Mouse (Mus musculus) midbrain, embryonic 12.5 days (tissue): ENCODE results near the gene Tacc2. TPM values are rescaled to one million over a fixed set of nuclear protein-coding genes. Genes with fewer than 3 reads are reported as not detected.
"Not testable (repeated sequence)": the region's sequence is repeated elsewhere in the genome, so short reads cannot be mapped to it uniquely, and the experiment has no call there.

Experiments
- ATAC-seq: fragments of 200-750 bp; cut with Nextera tagmentation; 2 replicates; pipeline ENCODE4 v1.8.0; 2017; ENCODE audit warnings: low read depth, moderate TSS enrichment, moderate library complexity; ENCODE audit not compliant: low FRiP score
- H3K27ac ChIP-seq: fragments of 300-500 bp; sonication (generic); replicated peaks from 2 replicates; pipeline ENCODE4 v1.5.1; 2016; ENCODE audit warnings: mild to moderate bottlenecking
- H3K27me3 ChIP-seq: fragments of 300-500 bp; sonication (generic); 2 replicates; pipeline ENCODE4 v1.6.1; 2016; ENCODE audit warnings: mild to moderate bottlenecking
- H3K36me3 ChIP-seq: fragments of 300-500 bp; sonication (generic); 2 replicates; pipeline ENCODE4 v1.6.1; 2016
- H3K4me1 ChIP-seq: fragments of 300-500 bp; sonication (generic); 2 replicates; pipeline ENCODE4 v1.6.1; 2016
- H3K4me2 ChIP-seq: fragments of 300-500 bp; sonication (generic); replicated peaks from 2 replicates; pipeline ENCODE4 v1.6.1; 2016; ENCODE audit warnings: mild to moderate bottlenecking, moderate library complexity
- H3K4me3 ChIP-seq: fragments of 300-500 bp; sonication (generic); 2 replicates; pipeline ENCODE4 v1.5.1; 2016; ENCODE audit warnings: mild to moderate bottlenecking
- H3K9ac ChIP-seq: fragments of 300-500 bp; sonication (generic); replicated peaks from 2 replicates; pipeline ENCODE4 v1.6.1; 2016; ENCODE audit warnings: mild to moderate bottlenecking, moderate library complexity
- H3K9me3 ChIP-seq: fragments of 300-500 bp; sonication (generic); 2 replicates; pipeline ENCODE4 v1.6.1; 2016; ENCODE audit warnings: mild to moderate bottlenecking
- WGBS: fragments of 180-500 bp; shearing (Covaris S2); methylation state at CpG from one replicate; pipeline ENCODE4 v1.1.7; 2016; 5-methylcytosine and 5-hydroxymethylcytosine counted together
- polyA plus RNA-seq: library from polyadenylated mRNA; unstranded; fragments of >200 nt; fragmentation: Nextera tagmentation; extraction: Ambion mirVana; gene quantifications from 2 replicates; pipeline ENCODE4 v1.2.1, GENCODE M21; 2016

Gene Tacc2
- polyA plus RNA-seq, result 73.3 and 73.6 TPM in 2 replicates

DNA sequence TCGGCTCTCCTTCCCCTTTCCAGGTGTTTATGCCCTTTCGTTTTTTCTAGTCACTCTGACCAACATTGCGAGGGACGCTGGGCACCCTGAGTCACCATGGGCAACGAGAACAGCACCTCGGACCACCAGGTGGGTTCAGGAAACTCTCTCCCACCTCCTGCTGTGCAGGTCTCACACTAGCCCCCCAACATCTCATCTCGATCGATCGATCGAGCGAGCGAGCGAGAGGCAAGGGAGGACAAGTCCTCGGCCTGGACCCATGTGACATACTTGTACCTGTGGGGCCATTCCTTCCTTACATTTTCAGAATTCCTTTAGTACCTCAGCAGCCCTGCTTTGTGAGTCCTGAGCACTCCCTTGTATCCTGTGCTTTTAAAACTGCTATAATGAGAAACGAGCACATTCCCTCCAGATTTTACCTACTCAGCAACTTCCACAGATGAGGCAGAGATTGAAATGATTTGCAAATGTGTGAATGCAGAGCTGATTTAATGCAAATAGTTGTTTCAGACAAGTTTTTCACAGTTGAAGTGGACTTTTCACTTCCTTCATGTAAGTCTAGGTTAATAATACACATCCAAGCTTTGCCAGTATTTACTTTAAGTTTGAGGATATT, at the start of gene Tacc2:
TSS of gene Tacc2 (plus strand) at position 51 of the 616 bp plus-strand sequence.
- no peak within 1 kb of the TSS for H3K27ac ChIP-seq
- no peak within 1 kb of the TSS for H3K9ac ChIP-seq
- no peaks in the 10 kb centered on the region for H3K36me3 ChIP-seq
- H3K4me2 ChIP-seq, result no peak within 1 kb of the TSS; the same call in 1 of the 2 replicates
- peaks cover 11% of the 10 kb centered on the region; the same call in 1 of the 2 replicates for H3K4me1 ChIP-seq
- ATAC-seq, result no peak
- 55% methylated on average over 15 of the region's 15 CpGs for whole genome bisulfite sequencing
- no peak within 1 kb of the TSS for H3K4me3 ChIP-seq
- peaks cover 4% of the 10 kb centered on the region; the same call in 1 of the 2 replicates for H3K9me3 ChIP-seq
- H3K27me3 ChIP-seq, result no peaks in the 10 kb centered on the region

DNA sequence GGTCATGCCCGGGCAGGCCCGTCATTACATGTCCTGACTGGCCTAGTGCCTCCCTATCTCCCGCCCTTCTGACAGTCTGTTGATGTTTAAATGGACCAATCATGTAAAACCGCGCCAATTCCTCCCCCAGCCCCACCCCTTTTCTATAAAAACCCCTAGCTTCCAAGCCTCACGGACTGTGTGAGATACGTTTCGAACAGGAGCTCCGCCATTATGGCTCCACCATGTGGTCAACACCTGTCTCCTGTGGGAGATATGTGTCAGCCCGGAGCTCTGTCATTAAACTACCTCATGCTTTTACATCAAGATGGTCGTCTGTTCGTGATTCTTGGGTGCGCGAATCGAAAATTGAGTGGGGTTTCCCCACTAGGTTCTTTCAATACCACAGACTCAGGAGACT, 46.1 kb upstream of the Tacc2 start:
- not testable (repeated sequence) for H3K4me2 ChIP-seq, H3K27me3 ChIP-seq, H3K9me3 ChIP-seq, H3K27ac ChIP-seq, ATAC-seq, H3K9ac ChIP-seq, H3K4me1 ChIP-seq, H3K4me3 ChIP-seq
- WGBS, result 97% methylated on average over 15 of the region's 15 CpGs
- H3K36me3 ChIP-seq, result peaks cover 42% of the 10 kb centered on the region

DNA sequence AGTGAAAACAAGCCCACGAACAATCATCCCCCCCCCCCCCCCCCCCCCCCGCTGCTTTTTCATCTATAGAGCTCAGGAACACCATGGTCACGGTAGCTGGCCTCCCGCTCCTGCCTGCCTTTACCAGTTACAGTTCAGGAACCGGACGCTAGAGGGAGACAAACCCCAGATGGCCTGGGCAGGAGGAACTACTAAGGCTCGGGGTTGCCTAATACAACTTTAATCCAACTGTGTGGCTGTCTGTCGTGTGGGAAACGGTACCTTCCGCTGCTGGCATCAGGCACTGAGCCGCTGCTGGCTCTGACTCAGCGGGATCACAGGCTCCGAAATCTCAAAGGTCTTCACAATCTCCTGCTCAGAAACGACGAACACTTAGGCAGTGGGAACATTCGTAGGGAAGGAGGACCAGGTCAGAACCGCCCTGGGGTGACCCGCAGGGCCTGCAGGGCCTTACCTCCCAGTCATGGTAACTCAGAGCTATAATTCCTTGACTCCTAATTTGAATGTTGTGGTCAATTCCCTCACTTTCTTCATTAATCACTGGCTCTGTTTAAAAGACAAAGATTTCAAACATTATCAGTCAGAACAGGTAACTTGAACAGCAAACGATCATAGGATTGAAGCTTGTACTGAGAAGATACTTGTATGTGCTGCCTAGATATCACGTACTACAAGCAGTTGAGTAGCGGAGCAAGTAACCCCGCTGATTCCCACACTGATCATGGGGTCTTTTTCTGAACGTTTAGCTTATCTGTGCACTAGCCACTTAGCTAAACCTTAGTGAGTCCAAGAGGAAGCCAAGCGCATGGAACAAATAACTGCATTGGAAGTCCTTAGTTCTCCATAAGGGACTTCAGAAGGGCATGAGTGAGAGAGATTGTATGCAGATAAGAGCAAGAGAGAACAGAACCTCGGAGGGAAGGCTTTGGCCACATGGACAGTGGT, 43.6 kb upstream of the Tacc2 start:
- no peaks in the 10 kb centered on the region for H3K27me3 ChIP-seq
- 0 out of 2 replicates have a peak overlapping the region, but pooled peaks have one; percentile 11 for H3K27ac ChIP-seq
- no peak overlapping the region for H3K9ac ChIP-seq
- WGBS, result 48% methylated on average over 23 of the region's 25 CpGs
- H3K36me3 ChIP-seq, result peaks cover 65% of the 10 kb centered on the region
- no peak overlapping the region for H3K4me2 ChIP-seq
- H3K9me3 ChIP-seq, result no peaks in the 10 kb centered on the region
- H3K4me1 ChIP-seq, result no peaks in the 10 kb centered on the region
- no peak overlapping the region for H3K4me3 ChIP-seq
- ATAC-seq, result peak; percentile 73

DNA sequence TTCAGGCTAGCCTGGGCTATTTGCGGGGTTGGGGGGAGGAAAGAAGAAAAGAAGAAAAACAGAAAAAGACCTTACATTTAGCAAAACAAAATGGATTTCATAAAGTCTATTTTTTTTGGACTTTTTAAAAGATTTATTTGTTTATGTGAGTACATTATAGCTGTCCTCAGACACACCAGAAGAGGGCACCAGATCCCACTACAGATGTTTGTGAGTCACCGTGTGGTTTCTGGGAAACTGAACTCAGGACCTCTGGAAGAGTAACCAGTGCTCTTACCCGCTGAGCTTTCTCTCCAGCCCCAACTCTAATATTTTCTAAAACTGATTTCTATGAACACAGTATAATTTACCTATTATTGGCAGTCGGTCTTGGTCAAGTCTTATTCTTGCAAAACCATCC, 42.1 kb upstream of the Tacc2 start:
- no peak overlapping the region for H3K27ac ChIP-seq
- ATAC-seq, result no peak
- no peak overlapping the region for H3K9ac ChIP-seq
- peaks cover 75% of the 10 kb centered on the region for H3K36me3 ChIP-seq
- no peaks in the 10 kb centered on the region for H3K9me3 ChIP-seq
- H3K4me3 ChIP-seq, result no peak overlapping the region
- WGBS, result 91% methylated on average over 4 of the region's 4 CpGs
- H3K27me3 ChIP-seq, result no peaks in the 10 kb centered on the region
- H3K4me1 ChIP-seq, result no peaks in the 10 kb centered on the region
- H3K4me2 ChIP-seq, result no peak overlapping the region

DNA sequence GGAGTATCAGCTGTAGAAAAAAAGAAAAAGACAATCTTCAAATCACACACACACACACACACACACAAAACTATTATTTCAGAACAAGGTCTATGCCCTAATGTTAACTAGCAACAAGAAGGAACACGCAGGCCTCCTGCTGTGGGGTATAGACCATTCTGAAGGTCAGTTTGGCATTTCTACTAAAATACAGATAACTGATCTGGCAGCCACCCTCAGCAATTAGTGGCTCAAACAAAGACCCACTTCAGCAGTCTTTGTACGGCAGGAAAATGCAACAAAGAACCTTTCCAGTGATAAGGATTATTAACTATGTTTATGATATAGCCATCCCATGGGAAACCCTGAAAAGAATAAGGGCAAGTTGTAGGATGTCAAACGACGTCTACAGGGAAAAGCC, 40.2 kb upstream of the Tacc2 start:
- no peak for ATAC-seq
- 92% methylated on average over 4 of the region's 4 CpGs for WGBS
- no peak overlapping the region for H3K27ac ChIP-seq
- H3K4me1 ChIP-seq, result no peaks in the 10 kb centered on the region
- no peak overlapping the region for H3K4me3 ChIP-seq
- H3K4me2 ChIP-seq, result no peak overlapping the region
- H3K27me3 ChIP-seq, result no peaks in the 10 kb centered on the region
- no peaks in the 10 kb centered on the region for H3K9me3 ChIP-seq
- peaks cover 81% of the 10 kb centered on the region for H3K36me3 ChIP-seq
- H3K9ac ChIP-seq, result no peak overlapping the region

DNA sequence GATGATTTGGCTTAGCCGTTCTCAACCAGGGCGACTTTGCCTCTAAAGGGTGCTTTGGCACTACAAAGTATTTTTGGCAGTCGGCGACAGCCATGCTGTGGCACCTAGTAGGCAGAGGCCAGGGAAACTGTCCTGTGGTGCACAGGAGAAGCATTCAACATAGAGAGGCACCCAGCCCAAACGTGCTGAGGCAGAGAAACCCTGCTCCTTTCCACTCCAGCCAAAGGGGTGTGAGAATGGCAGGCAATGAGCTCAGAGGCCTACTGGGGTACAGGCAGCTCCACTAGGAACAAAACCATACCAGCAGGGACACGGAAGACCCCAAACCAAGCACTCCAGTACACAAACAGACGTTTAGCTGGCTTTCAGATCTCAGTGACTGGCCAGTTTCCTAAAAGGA, 37.1 kb upstream of the Tacc2 start:
- Histone ChIP-seq H3K4me3 (no peak overlapping the region), H3K4me1 (peaks cover 5% of the 10 kb centered on the region; the same call in 1 of the 2 replicates), H3K27ac (no peak overlapping the region), H3K27me3 (no peaks in the 10 kb centered on the region), H3K36me3 (peaks cover 93% of the 10 kb centered on the region), H3K9ac (no peak overlapping the region), H3K9me3 (no peaks in the 10 kb centered on the region), H3K4me2 (no peak overlapping the region)
- WGBS, result 91% methylated on average over 7 of the region's 7 CpGs
- ATAC-seq, result no peak

DNA sequence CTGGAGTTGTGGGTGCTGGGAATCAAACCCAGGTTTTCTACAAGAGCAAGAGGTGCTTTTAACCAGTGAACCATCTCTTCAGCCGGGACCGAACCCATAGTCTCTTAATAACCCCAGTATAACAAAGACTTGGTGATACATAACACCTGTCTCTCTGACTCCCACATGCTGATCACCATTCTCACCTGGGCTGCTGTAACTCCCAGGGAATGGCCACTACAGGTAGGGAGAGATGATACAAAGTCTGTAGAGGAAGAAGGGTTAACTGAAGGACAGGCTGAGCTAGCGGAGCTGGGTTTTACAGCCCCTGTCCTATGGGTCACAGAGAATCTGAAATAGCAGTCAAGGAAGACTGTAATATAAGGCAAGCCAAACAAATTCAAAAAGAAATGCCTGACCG, 34.1 kb upstream of the Tacc2 start:
- Histone ChIP-seq H3K4me1 (peaks cover 18% of the 10 kb centered on the region), H3K27me3 (no peaks in the 10 kb centered on the region), H3K9ac (no peak overlapping the region), H3K4me3 (no peak overlapping the region), H3K4me2 (no peak overlapping the region), H3K27ac (no peak overlapping the region), H3K36me3 (peaks cover 66% of the 10 kb centered on the region), H3K9me3 (no peaks in the 10 kb centered on the region)
- no peak for ATAC-seq
- 98% methylated on average over 4 of the region's 4 CpGs for WGBS

DNA sequence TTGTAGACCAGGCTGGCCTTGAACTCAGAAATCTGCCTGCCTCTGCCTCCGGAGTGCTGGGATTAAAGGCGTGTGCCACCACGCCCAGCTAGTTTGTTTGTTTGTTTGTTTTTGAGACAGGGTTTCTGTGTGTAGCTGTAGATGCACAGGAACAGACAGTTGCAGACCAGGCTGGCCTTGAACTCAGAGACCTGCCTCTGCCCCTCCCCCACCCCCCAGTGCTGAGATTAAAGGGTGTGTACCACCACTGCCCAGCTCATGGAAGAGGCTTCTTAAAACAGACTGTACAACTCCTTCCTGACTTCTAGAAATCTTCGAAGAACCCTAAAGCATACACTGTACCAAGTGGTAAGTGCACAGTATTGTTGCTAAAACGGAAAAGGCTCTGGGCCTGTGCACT, 31.8 kb upstream of the Tacc2 start:
- H3K27me3 ChIP-seq, result no peaks in the 10 kb centered on the region
- H3K27ac ChIP-seq, result no peak overlapping the region
- ATAC-seq, result no peak
- H3K9me3 ChIP-seq, result no peaks in the 10 kb centered on the region
- H3K4me3 ChIP-seq, result no peak overlapping the region
- H3K4me2 ChIP-seq, result peak overlapping the region; percentile 89
- H3K9ac ChIP-seq, result peak overlapping the region; percentile 95; the same call in 1 of the 2 replicates
- 96% methylated on average over 5 of the region's 5 CpGs for WGBS
- H3K4me1 ChIP-seq, result peaks cover 18% of the 10 kb centered on the region
- peaks cover 44% of the 10 kb centered on the region for H3K36me3 ChIP-seq

DNA sequence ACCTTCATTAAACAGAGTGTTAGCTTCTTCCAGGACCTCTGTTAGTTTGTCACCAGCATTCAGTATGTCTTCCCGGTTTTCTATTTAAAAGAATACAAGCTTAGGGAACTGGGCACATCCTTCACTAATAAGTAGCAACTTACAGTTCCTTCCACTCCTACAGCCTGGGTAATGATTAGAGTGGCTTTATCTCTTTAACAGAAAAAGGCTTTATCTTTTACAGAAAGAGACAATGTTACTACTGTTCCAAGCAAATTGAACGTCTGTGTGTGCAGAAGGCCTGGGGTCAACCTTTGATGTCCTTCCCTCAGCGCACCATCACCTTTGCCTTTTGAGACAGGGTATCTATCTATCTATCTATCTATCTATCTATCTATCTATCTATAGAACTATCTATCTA, 31.3 kb upstream of the Tacc2 start:
- Histone ChIP-seq H3K27ac (peak overlapping the region; percentile 99), H3K4me2 (peak overlapping the region; percentile 89), H3K9ac (peak overlapping the region; percentile 95), H3K27me3 (no peaks in the 10 kb centered on the region), H3K9me3 (no peaks in the 10 kb centered on the region), H3K4me1 (peaks cover 18% of the 10 kb centered on the region), H3K36me3 (peaks cover 41% of the 10 kb centered on the region), H3K4me3 (peak overlapping the region; percentile 88)
- no peak for ATAC-seq
- WGBS, result 63% methylated on average over 3 of the region's 3 CpGs

DNA sequence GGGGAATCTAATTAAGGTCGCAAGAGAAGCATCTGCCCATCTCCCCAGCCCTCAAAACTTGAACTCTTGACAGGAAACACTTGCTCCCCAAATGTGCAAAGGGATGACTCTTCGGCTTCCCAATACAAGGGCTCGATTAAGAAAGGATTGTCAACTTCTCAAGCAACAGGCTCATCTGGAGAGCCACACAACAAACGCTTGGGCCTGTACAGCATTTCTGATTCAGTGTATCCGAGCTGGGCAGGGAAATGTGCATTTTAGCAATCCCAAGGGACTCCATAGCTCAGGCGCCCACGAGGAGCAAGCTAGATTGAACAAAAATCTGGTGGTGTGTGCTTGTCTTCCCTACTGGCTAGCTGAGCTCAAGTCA, 30.8 kb upstream of the Tacc2 start:
- peak overlapping the region; percentile 89 for H3K4me2 ChIP-seq
- no peaks in the 10 kb centered on the region for H3K27me3 ChIP-seq
- peak overlapping the region; percentile 95 for H3K9ac ChIP-seq
- no peaks in the 10 kb centered on the region for H3K9me3 ChIP-seq
- ATAC-seq, result no peak
- peak overlapping the region; percentile 88 for H3K4me3 ChIP-seq
- peaks cover 18% of the 10 kb centered on the region for H3K4me1 ChIP-seq
- WGBS, result 5% methylated on average over 7 of the region's 7 CpGs
- H3K36me3 ChIP-seq, result peaks cover 37% of the 10 kb centered on the region
- peak overlapping the region; percentile 99 for H3K27ac ChIP-seq

DNA sequence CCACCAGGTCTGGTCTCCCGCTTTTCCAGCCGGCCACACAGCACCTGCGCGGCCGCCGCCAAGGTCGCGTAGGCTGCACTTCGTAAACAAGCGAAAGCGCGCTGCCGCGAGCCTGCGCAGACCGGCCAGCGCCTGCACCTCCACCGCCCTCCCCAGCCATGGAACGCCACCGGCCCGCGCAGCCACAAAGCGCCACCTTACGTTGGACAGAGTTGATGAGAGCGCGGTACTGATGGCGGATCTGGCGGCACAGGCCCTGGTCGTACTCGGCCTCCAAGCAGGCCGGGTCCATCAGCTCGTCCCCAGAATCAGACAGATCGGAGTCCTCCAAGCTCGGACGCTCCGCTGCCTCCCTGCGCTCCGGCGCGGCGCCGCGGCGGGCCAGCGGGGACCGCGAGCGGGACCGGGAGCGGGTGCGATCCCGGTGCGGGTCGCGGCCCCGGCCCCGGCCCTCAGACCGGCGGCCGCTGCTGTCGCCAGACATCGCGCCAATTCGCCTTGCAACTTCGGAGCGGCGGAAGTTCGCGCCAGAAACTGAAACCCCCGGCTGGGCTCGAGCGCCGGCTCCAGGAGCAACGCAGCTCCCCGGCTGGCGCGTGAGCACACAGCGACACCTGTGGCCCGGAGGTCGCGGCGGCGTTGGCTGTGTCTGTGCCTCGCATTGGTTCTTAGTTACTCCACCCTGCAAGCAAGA, 30.3 kb upstream of the Tacc2 start:
- ATAC-seq, result peak; percentile 94
- under 1% methylated on average over 78 of the region's 84 CpGs for WGBS
- Histone ChIP-seq H3K27ac (peak overlapping the region; percentile 99), H3K4me1 (peaks cover 18% of the 10 kb centered on the region), H3K4me3 (peak overlapping the region; percentile 88), H3K36me3 (peaks cover 32% of the 10 kb centered on the region), H3K9ac (peak overlapping the region; percentile 95), H3K9me3 (no peaks in the 10 kb centered on the region), H3K27me3 (no peaks in the 10 kb centered on the region), H3K4me2 (peak overlapping the region; percentile 89)
